Mouse (Mus musculus): Measurements from ENCODE around the gene Rxfp4. TPM values are rescaled to one million over a fixed set of nuclear protein-coding genes. Genes with fewer than 3 reads are reported as not detected.

Rxfp4 gene
- not detected in 2 replicates for polyA plus RNA-seq (2014; fragmentation: Nextera tagmentation; extraction: Ambion mirVana)

GRCm38 (mm10) chr3:88652846-88653515 is at the start of gene Rxfp4:
TSS of gene Rxfp4 (minus strand) at chr3:88653142.
- no peak within 1 kb of the TSS for H3K4me2 ChIP-seq (ENCODE audit: low read length)
- no peak within 1 kb of the TSS for H3K4me3 ChIP-seq (ENCODE audit: low read depth, low read length)
- 90% methylated on average over 17 of the region's 17 CpGs for WGBS

GRCm38 (mm10) chr3:88701222-88701621 is 48.3 kb upstream of the Rxfp4 start:
- ATAC-seq = no peak
- DNase-seq (ENCODE audit: low spot score) = no peak
- no peak overlapping the region for H3K9ac ChIP-seq (ENCODE audit: low read length)
- WGBS = 90% methylated on average over 3 of the region's 3 CpGs
- no peak overlapping the region for H3K4me2 ChIP-seq (ENCODE audit: low read length)
- peaks cover 90% of the 10 kb centered on the region for H3K36me3 ChIP-seq (ENCODE audit: control insufficient read depth, insufficient read depth, low read length)
- no peaks in the 10 kb centered on the region for H3K27me3 ChIP-seq (replicated peaks; ENCODE audit: control insufficient read depth, insufficient read depth, low read length)
- H3K27ac ChIP-seq (ENCODE audit: low read depth, low read length) = no peak overlapping the region
- H3K9me3 ChIP-seq (replicated peaks; ENCODE audit: control insufficient read depth, low read length) = no peaks in the 10 kb centered on the region
- no peaks in the 10 kb centered on the region for H3K4me1 ChIP-seq (ENCODE audit: control insufficient read depth, insufficient read depth, low read length)
- H3K4me3 ChIP-seq (ENCODE audit: low read depth, low read length) = no peak overlapping the region

More at GRCm38 (mm10) chr3:88652846-88653515, at the start of gene Rxfp4:
- DNase-seq (ENCODE audit: low spot score) = no peak
- ATAC-seq = no peak
- Histone ChIP-seq H3K27me3 (replicated peaks; ENCODE audit: control insufficient read depth, insufficient read depth, low read length) (no peaks in the 10 kb centered on the region), H3K36me3 (ENCODE audit: control insufficient read depth, insufficient read depth, low read length) (peaks cover 11% of the 10 kb centered on the region), H3K9ac (ENCODE audit: low read length) (no peak within 1 kb of the TSS), H3K27ac (ENCODE audit: low read depth, low read length) (no peak within 1 kb of the TSS), H3K4me1 (ENCODE audit: control insufficient read depth, insufficient read depth, low read length) (no peaks in the 10 kb centered on the region), H3K9me3 (replicated peaks; ENCODE audit: control insufficient read depth, low read length) (no peaks in the 10 kb centered on the region)

- ATAC-seq (no peak), DNase-seq (ENCODE audit: low spot score) (no peak)
- H3K27me3 ChIP-seq (replicated peaks; ENCODE audit: control insufficient read depth, insufficient read depth, low read length) = no peaks in the 10 kb centered on the region
- H3K9me3 ChIP-seq (replicated peaks; ENCODE audit: control insufficient read depth, low read length) = no peaks in the 10 kb centered on the region
- no peaks in the 10 kb centered on the region for H3K4me1 ChIP-seq (ENCODE audit: control insufficient read depth, insufficient read depth, low read length)
- no peak overlapping the region for H3K9ac ChIP-seq (ENCODE audit: low read length)
- WGBS = 84% methylated on average over 3 of the region's 3 CpGs
- H3K4me3 ChIP-seq (ENCODE audit: low read depth, low read length) = no peak overlapping the region
- no peak overlapping the region for H3K4me2 ChIP-seq (ENCODE audit: low read length)
- peaks cover 95% of the 10 kb centered on the region for H3K36me3 ChIP-seq (ENCODE audit: control insufficient read depth, insufficient read depth, low read length)
- H3K27ac ChIP-seq (ENCODE audit: low read depth, low read length) = no peak overlapping the region
Observed at GRCm38 (mm10) chr3:88700247-88700646, 47.3 kb upstream of the Rxfp4 start.

GRCm38 (mm10) chr3:88698834-88699233 is 45.9 kb upstream of the Rxfp4 start:
- Histone ChIP-seq H3K27me3 (replicated peaks; ENCODE audit: control insufficient read depth, insufficient read depth, low read length) (no peaks in the 10 kb centered on the region), H3K4me3 (ENCODE audit: low read depth, low read length) (no peak overlapping the region), H3K4me1 (ENCODE audit: control insufficient read depth, insufficient read depth, low read length) (no peaks in the 10 kb centered on the region), H3K4me2 (ENCODE audit: low read length) (no peak overlapping the region), H3K9me3 (replicated peaks; ENCODE audit: control insufficient read depth, low read length) (no peaks in the 10 kb centered on the region), H3K36me3 (ENCODE audit: control insufficient read depth, insufficient read depth, low read length) (peaks cover 95% of the 10 kb centered on the region), H3K9ac (ENCODE audit: low read length) (no peak overlapping the region), H3K27ac (ENCODE audit: low read depth, low read length) (no peak overlapping the region)
- ATAC-seq (no peak), DNase-seq (ENCODE audit: low spot score) (no peak)
- WGBS = 95% methylated on average over 6 of the region's 6 CpGs

GRCm38 (mm10) chr3:88698051-88698450 is 45.1 kb upstream of the Rxfp4 start:
- Histone ChIP-seq H3K9me3 (replicated peaks; ENCODE audit: control insufficient read depth, low read length) (no peaks in the 10 kb centered on the region), H3K4me1 (ENCODE audit: control insufficient read depth, insufficient read depth, low read length) (no peaks in the 10 kb centered on the region), H3K27me3 (replicated peaks; ENCODE audit: control insufficient read depth, insufficient read depth, low read length) (no peaks in the 10 kb centered on the region), H3K4me2 (ENCODE audit: low read length) (no peak overlapping the region), H3K27ac (ENCODE audit: low read depth, low read length) (no peak overlapping the region), H3K36me3 (ENCODE audit: control insufficient read depth, insufficient read depth, low read length) (peaks cover 94% of the 10 kb centered on the region), H3K9ac (ENCODE audit: low read length) (no peak overlapping the region), H3K4me3 (ENCODE audit: low read depth, low read length) (no peak overlapping the region)
- ATAC-seq (no peak), DNase-seq (ENCODE audit: low spot score) (no peak)
- WGBS = 93% methylated on average over 1 of the region's 1 CpGs

- H3K9me3 ChIP-seq (replicated peaks; ENCODE audit: control insufficient read depth, low read length) = no peaks in the 10 kb centered on the region
- no peak overlapping the region for H3K4me3 ChIP-seq (ENCODE audit: low read depth, low read length)
- H3K4me2 ChIP-seq (ENCODE audit: low read length) = no peak overlapping the region
- no peaks in the 10 kb centered on the region for H3K27me3 ChIP-seq (replicated peaks; ENCODE audit: control insufficient read depth, insufficient read depth, low read length)
- H3K4me1 ChIP-seq (ENCODE audit: control insufficient read depth, insufficient read depth, low read length) = no peaks in the 10 kb centered on the region
- H3K36me3 ChIP-seq (ENCODE audit: control insufficient read depth, insufficient read depth, low read length) = peaks cover 96% of the 10 kb centered on the region
- DNase-seq (ENCODE audit: low spot score) (no peak), ATAC-seq (no peak)
- H3K27ac ChIP-seq (ENCODE audit: low read depth, low read length) = no peak overlapping the region
- no peak overlapping the region for H3K9ac ChIP-seq (ENCODE audit: low read length)
Observed at GRCm38 (mm10) chr3:88695545-88695944, 42.6 kb upstream of the Rxfp4 start.

- H3K27ac ChIP-seq (ENCODE audit: low read depth, low read length) = no peak overlapping the region
- H3K9me3 ChIP-seq (replicated peaks; ENCODE audit: control insufficient read depth, low read length) = no peaks in the 10 kb centered on the region
- no peak overlapping the region for H3K9ac ChIP-seq (ENCODE audit: low read length)
- DNase-seq (ENCODE audit: low spot score) (no peak), ATAC-seq (no peak)
- 93% methylated on average over 5 of the region's 5 CpGs for WGBS
- no peaks in the 10 kb centered on the region for H3K27me3 ChIP-seq (replicated peaks; ENCODE audit: control insufficient read depth, insufficient read depth, low read length)
- H3K4me2 ChIP-seq (ENCODE audit: low read length) = no peak overlapping the region
- H3K4me1 ChIP-seq (ENCODE audit: control insufficient read depth, insufficient read depth, low read length) = peaks cover 14% of the 10 kb centered on the region
- H3K4me3 ChIP-seq (ENCODE audit: low read depth, low read length) = no peak overlapping the region
- H3K36me3 ChIP-seq (ENCODE audit: control insufficient read depth, insufficient read depth, low read length) = peaks cover 61% of the 10 kb centered on the region
Observed at GRCm38 (mm10) chr3:88689079-88689478, 36.1 kb upstream of the Rxfp4 start.

- H3K9me3 ChIP-seq (replicated peaks; ENCODE audit: control insufficient read depth, low read length) = no peaks in the 10 kb centered on the region; the same call in 1 of the 2 replicates
- 0 out of 2 replicates have a peak overlapping the region, but pooled peaks have one; percentile 96 for H3K27ac ChIP-seq (ENCODE audit: low read depth, low read length)
- H3K27me3 ChIP-seq (replicated peaks; ENCODE audit: control insufficient read depth, insufficient read depth, low read length) = no peaks in the 10 kb centered on the region
- H3K4me2 ChIP-seq (ENCODE audit: low read length) = peak overlapping the region; percentile 89
- no peak for DNase-seq (ENCODE audit: low spot score)
- H3K9ac ChIP-seq (ENCODE audit: low read length) = peak overlapping the region; percentile 97
- H3K4me1 ChIP-seq (ENCODE audit: control insufficient read depth, insufficient read depth, low read length) = peaks cover 14% of the 10 kb centered on the region
- no peak for ATAC-seq
- peaks cover 44% of the 10 kb centered on the region for H3K36me3 ChIP-seq (ENCODE audit: control insufficient read depth, insufficient read depth, low read length)
- 57% methylated on average over 13 of the region's 13 CpGs for WGBS
- peak overlapping the region; percentile 88 for H3K4me3 ChIP-seq (ENCODE audit: low read depth, low read length)
Observed at GRCm38 (mm10) chr3:88686734-88687611, 34.0 kb upstream of the Rxfp4 start.

Measured in forebrain, embryonic 14.5 days (tissue).